Mouse (Mus musculus) heart, adult 2 months (tissue): ENCODE results near the gene Uggt1. TPM values are rescaled to one million over a fixed set of nuclear protein-coding genes. Genes with fewer than 3 reads are reported as not detected.
A peak's percentile ranks its signal among the peaks of the same experiment; 100 is the strongest.

Source experiments
- DNase-seq, 2 experiments: peaks; one replicate each; pipeline ENCODE4 v3.0.0; 2021
- H3K27ac ChIP-seq: fragments of 200-600 bp; 2 replicates; pipeline ENCODE4 v1.8.1; 2022
- H3K27me3 ChIP-seq: fragments of 200-500 bp; 2 replicates; pipeline ENCODE4 v1.6.1; 2012; ENCODE audit warnings: mild to moderate bottlenecking, low read length, inconsistent platforms, mixed read lengths; ENCODE audit not compliant: control insufficient read depth, insufficient read depth
- H3K36me3 ChIP-seq: fragments of 200-500 bp; 2 replicates; pipeline ENCODE4 v1.6.1; 2012; ENCODE audit warnings: low read length, inconsistent platforms; ENCODE audit not compliant: control insufficient read depth, insufficient read depth
- H3K4me1 ChIP-seq: fragments of 200-500 bp; 2 replicates; pipeline ENCODE4 v1.6.1; 2011; ENCODE audit warnings: low read length; ENCODE audit not compliant: control insufficient read depth, insufficient read depth
- H3K4me3 ChIP-seq: fragments of 200-600 bp; 2 replicates; pipeline ENCODE4 v1.8.1; 2022
- H3K79me2 ChIP-seq: fragments of 200-500 bp; replicated peaks from 2 replicates; pipeline ENCODE4 v1.6.1; 2012; ENCODE audit warnings: mild to moderate bottlenecking, inconsistent platforms, low read length, moderate library complexity, mixed read lengths; ENCODE audit not compliant: control insufficient read depth, insufficient read depth
- H3K9ac ChIP-seq: fragments of 200-500 bp; 2 replicates; pipeline ENCODE4 v1.6.1; 2012; ENCODE audit warnings: low read depth, mild to moderate bottlenecking, control low read depth, inconsistent platforms, low read length, mixed read lengths
- CTCF ChIP-seq: fragments of 200-600 bp; IDR thresholded peaks from 2 replicates; pipeline ENCODE4 v1.8.1; 2022; ENCODE audit warnings: antibody characterized with exemption, mild to moderate bottlenecking, moderate library complexity
- EP300 ChIP-seq: fragments of 200-500 bp; IDR thresholded peaks from 2 replicates; pipeline ENCODE4 v1.6.1; 2011; ENCODE audit warnings: low read depth, low read length, control low read depth; ENCODE audit not compliant: insufficient read depth
- POLR2A ChIP-seq: fragments of 200-500 bp; IDR thresholded peaks from 2 replicates; pipeline ENCODE4 v1.6.1; 2011; ENCODE audit warnings: mild to moderate bottlenecking, low read depth, low read length, control low read depth; ENCODE audit not compliant: insufficient read depth
- whole genome bisulfite sequencing: fragments of 180-500 bp; shearing (Covaris S2); methylation state at CpG from one replicate; pipeline ENCODE4 v1.1.7; 2018; 5-methylcytosine and 5-hydroxymethylcytosine counted together
- intact Hi-C: fragments of 180-260 bp; cut with DNase I; formaldehyde crosslinking; loops from one replicate; pipeline ENCODE4 v1.15.1; 2025
- polyA plus RNA-seq: library from polyadenylated mRNA; depleted of rRNA; stranded (reverse); fragments of >200 nt; gene quantifications from 2 replicates; pipeline ENCODE4 v1.2.3, GENCODE M21; 2012
- total RNA-seq, 2 experiments: library from RNA; stranded (reverse); gene quantifications; 2 replicates each; pipeline ENCODE4 v1.2.3; 2021

Gene Uggt1
- total and polyA plus RNA-seq, 3 experiments: 7.3 to 29.8 (median 28.4) TPM

GRCm38 (mm10) chr1:36129881-36130280 lies 114.6 kb downstream of the Uggt1 start:
- Histone ChIP-seq H3K4me3 (no peak overlapping the region), H3K79me2 (no peaks in the 10 kb centered on the region), H3K27me3 (no peaks in the 10 kb centered on the region), H3K27ac (no peak overlapping the region), H3K9ac (no peak overlapping the region), H3K4me1 (peaks cover 3% of the 10 kb centered on the region), H3K36me3 (no peaks in the 10 kb centered on the region)
- no peak for TF ChIP-seq CTCF
- TF ChIP-seq POLR2A: no peak
- no peak for TF ChIP-seq EP300
- WGBS: 79% methylated on average over 8 of the region's 8 CpGs
- no peak for DNase-seq
- intact Hi-C loops: loop anchor here (5.0 kb wide), 1 partner anchor 293 kb away; no protein-coding TSS in a partner anchor

- Histone ChIP-seq H3K79me2 (no peaks in the 10 kb centered on the region), H3K4me1 (peaks cover 3% of the 10 kb centered on the region), H3K4me3 (no peak overlapping the region), H3K9ac (no peak overlapping the region), H3K27ac (no peak overlapping the region), H3K36me3 (no peaks in the 10 kb centered on the region), H3K27me3 (no peaks in the 10 kb centered on the region)
- intact Hi-C loops: no loop called here
- no peak for TF ChIP-seq POLR2A
- WGBS: 34% methylated on average over 4 of the region's 4 CpGs
- DNase-seq: peak in 1 of 2 experiments; percentile 18
Observed at GRCm38 (mm10) chr1:36129126-36129525, 115.4 kb downstream of the Uggt1 start.

GRCm38 (mm10) chr1:36125076-36125475 lies 119.4 kb downstream of the Uggt1 start:
- DNase-seq: no peak
- Histone ChIP-seq H3K4me3 (no peak overlapping the region), H3K79me2 (no peaks in the 10 kb centered on the region), H3K27ac (no peak overlapping the region), H3K4me1 (no peaks in the 10 kb centered on the region; the same call in 1 of the 2 replicates), H3K36me3 (no peaks in the 10 kb centered on the region), H3K9ac (no peak overlapping the region), H3K27me3 (no peaks in the 10 kb centered on the region)
- intact Hi-C loops: no loop called here
- 44% methylated on average over 7 of the region's 7 CpGs for WGBS
- TF ChIP-seq CTCF: no peak

- TF ChIP-seq EP300 (no peak), CTCF (no peak), POLR2A (no peak)
- Histone ChIP-seq H3K27ac (no peak overlapping the region), H3K27me3 (no peaks in the 10 kb centered on the region), H3K9ac (no peak overlapping the region), H3K36me3 (no peaks in the 10 kb centered on the region), H3K4me1 (no peaks in the 10 kb centered on the region), H3K4me3 (no peak overlapping the region), H3K79me2 (no peaks in the 10 kb centered on the region)
- no peak for DNase-seq
- 81% methylated on average over 8 of the region's 8 CpGs for WGBS
- intact Hi-C loops: no loop called here
Observed at GRCm38 (mm10) chr1:36121172-36121571, 123.3 kb downstream of the Uggt1 start.

- Histone ChIP-seq H3K4me3 (no peak overlapping the region), H3K9ac (no peak overlapping the region), H3K4me1 (no peaks in the 10 kb centered on the region), H3K27ac (no peak overlapping the region), H3K36me3 (no peaks in the 10 kb centered on the region), H3K27me3 (no peaks in the 10 kb centered on the region), H3K79me2 (no peaks in the 10 kb centered on the region)
- TF ChIP-seq EP300: no peak
- no peak for TF ChIP-seq POLR2A
- WGBS: 88% methylated on average over 4 of the region's 4 CpGs
- intact Hi-C loops: no loop called here
- no peak for DNase-seq
Observed at GRCm38 (mm10) chr1:36119426-36119825, 125.1 kb downstream of the Uggt1 start.

GRCm38 (mm10) chr1:36118958-36119357 lies 125.6 kb downstream of the Uggt1 start:
- no peak for TF ChIP-seq EP300
- no peak for TF ChIP-seq CTCF
- no peak for TF ChIP-seq POLR2A
- DNase-seq: no peak
- no peak overlapping the region for H3K9ac ChIP-seq
- no peaks in the 10 kb centered on the region for H3K36me3 ChIP-seq
- H3K27ac ChIP-seq: no peak overlapping the region
- H3K79me2 ChIP-seq: no peaks in the 10 kb centered on the region
- H3K4me3 ChIP-seq: no peak overlapping the region
- WGBS: 94% methylated on average over 3 of the region's 3 CpGs
- intact Hi-C loops: no loop called here
- no peaks in the 10 kb centered on the region for H3K27me3 ChIP-seq
- no peaks in the 10 kb centered on the region for H3K4me1 ChIP-seq

GRCm38 (mm10) chr1:36118061-36118685 lies 126.3 kb downstream of the Uggt1 start:
- 76% methylated on average over 9 of the region's 9 CpGs for WGBS
- no peaks in the 10 kb centered on the region for H3K79me2 ChIP-seq
- no peaks in the 10 kb centered on the region for H3K27me3 ChIP-seq
- no peak for DNase-seq
- no peaks in the 10 kb centered on the region for H3K36me3 ChIP-seq
- H3K9ac ChIP-seq: no peak overlapping the region
- no peak overlapping the region for H3K4me3 ChIP-seq
- H3K4me1 ChIP-seq: no peaks in the 10 kb centered on the region
- H3K27ac ChIP-seq: no peak overlapping the region
- intact Hi-C loops: no loop called here
- TF ChIP-seq POLR2A: no peak
- TF ChIP-seq CTCF: no peak
- no peak for TF ChIP-seq EP300
